Mouse (Mus musculus) hindbrain, postnatal 0 days (tissue): ENCODE data around the gene Cds2. TPM values are rescaled to one million over a fixed set of nuclear protein-coding genes. Genes with fewer than 3 reads are reported as not detected.

Experiments used
- ATAC-seq: fragments of 200-750 bp; cut with Nextera tagmentation; 2 replicates; pipeline ENCODE4 v1.8.0; 2017; ENCODE audit warnings: mild to moderate bottlenecking, moderate TSS enrichment, moderate library complexity
- DNase-seq: peaks from one replicate; pipeline ENCODE4 v3.0.0-alpha.2; 2015; ENCODE audit warnings: low spot score
- H3K27ac ChIP-seq: fragments of 300-500 bp; sonication (generic); 2 replicates; pipeline ENCODE4 v1.5.1; 2014; ENCODE audit warnings: mild to moderate bottlenecking
- H3K27me3 ChIP-seq: fragments of 300-500 bp; sonication (generic); 2 replicates; pipeline ENCODE4 v1.6.1; 2014; ENCODE audit warnings: low read length, mixed read lengths; ENCODE audit not compliant: insufficient read depth
- H3K36me3 ChIP-seq: fragments of 300-500 bp; sonication (generic); 2 replicates; pipeline ENCODE4 v1.6.1; 2014; ENCODE audit warnings: low read length, mixed read lengths; ENCODE audit not compliant: insufficient read depth
- H3K4me1 ChIP-seq: fragments of 300-500 bp; sonication (generic); 2 replicates; pipeline ENCODE4 v1.6.1; 2014; ENCODE audit warnings: antibody characterized with exemption, low read length, mixed read lengths; ENCODE audit not compliant: insufficient read depth
- H3K4me2 ChIP-seq: fragments of 300-500 bp; sonication (generic); 2 replicates; pipeline ENCODE4 v1.6.1; 2014; ENCODE audit warnings: low read depth, mild to moderate bottlenecking, low read length, moderate library complexity, mixed read lengths
- H3K4me3 ChIP-seq: fragments of 300-500 bp; sonication (generic); 2 replicates; pipeline ENCODE4 v1.5.1; 2014; ENCODE audit warnings: low read length
- H3K9ac ChIP-seq: fragments of 300-500 bp; sonication (generic); replicated peaks from 2 replicates; pipeline ENCODE4 v1.6.1; 2014; ENCODE audit warnings: mild to moderate bottlenecking, low read length, moderate library complexity, mixed read lengths
- H3K9me3 ChIP-seq: fragments of 300-500 bp; sonication (generic); 2 replicates; pipeline ENCODE4 v1.6.1; 2016; ENCODE audit warnings: low read length, mixed read lengths
- CTCF ChIP-seq: IDR thresholded peaks from 2 replicates; pipeline ENCODE4 v1.5.1; 2016; ENCODE audit warnings: antibody characterized with exemption, control low read depth, low read depth
- WGBS: fragments of 180-500 bp; shearing (Covaris S2); extraction: QIAGEN DNeasy Blood & Tissue Kit; methylation state at CpG from one replicate; pipeline ENCODE4 v1.1.7; 2014; 5-methylcytosine and 5-hydroxymethylcytosine counted together
- polyA plus RNA-seq: library from polyadenylated mRNA; unstranded; fragments of >200 nt; fragmentation: Nextera tagmentation; extraction: Ambion mirVana; gene quantifications from 2 replicates; pipeline ENCODE4 v1.2.1, GENCODE M21; 2015
- total RNA-seq: library from RNA; depleted of rRNA; stranded (reverse); fragments of >200 nt; gene quantifications from 2 replicates; pipeline ENCODE4 v1.2.3, GENCODE M21; 2014; rRNA removed

The Cds2 gene
- total and polyA plus RNA-seq, 2 experiments from 2014 or later: 38.7 to 134 TPM

DNA sequence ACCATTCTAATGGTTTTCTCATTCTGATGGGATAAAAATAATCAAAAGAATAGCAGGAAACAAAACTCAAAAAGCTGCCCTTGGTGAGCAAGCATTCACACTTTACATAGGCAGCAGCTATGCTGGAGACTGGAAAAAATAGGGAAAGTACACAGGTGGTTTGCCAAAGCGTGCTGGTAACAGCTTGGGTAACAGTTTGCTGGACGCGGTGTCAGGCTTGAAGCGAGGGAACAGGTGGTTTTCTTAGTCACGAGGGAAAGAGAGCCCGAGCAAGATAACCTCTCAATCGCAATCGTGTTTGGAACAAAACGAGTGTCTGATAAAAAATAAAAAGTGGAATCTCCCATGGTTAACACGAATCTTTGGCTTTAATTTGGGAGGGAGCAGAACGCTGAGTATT lies 80.9 kb downstream of the Cds2 start:
- H3K4me3 ChIP-seq: no peak overlapping the region
- DNase-seq (no peak), ATAC-seq (no peak)
- H3K27ac ChIP-seq: no peak overlapping the region
- no peaks in the 10 kb centered on the region for H3K36me3 ChIP-seq
- no peak overlapping the region for H3K9ac ChIP-seq
- whole genome bisulfite sequencing: 81% methylated on average over 11 of the region's 11 CpGs
- H3K27me3 ChIP-seq: no peaks in the 10 kb centered on the region
- H3K4me1 ChIP-seq: no peaks in the 10 kb centered on the region
- no peak overlapping the region for H3K4me2 ChIP-seq
- no peaks in the 10 kb centered on the region for H3K9me3 ChIP-seq
- TF ChIP-seq CTCF: no peak

Other genes starting within 250 kb of the Cds2 start
- 39.1 and 39.8 TPM in 2 replicates for gene Rassf2, start 232.9 kb upstream of the Cds2 start, total RNA-seq
- gene Rassf2, start 232.9 kb upstream of the Cds2 start, polyA plus RNA-seq: 18.7 and 19.0 TPM in 2 replicates
- gene Slc23a2, start 118.0 kb upstream of the Cds2 start, total RNA-seq: 62.6 and 83.1 TPM in 2 replicates
- 43.0 and 49.4 TPM in 2 replicates for gene Slc23a2, start 118.0 kb upstream of the Cds2 start, polyA plus RNA-seq
- gene Tmem230, start 15.3 kb upstream of the Cds2 start, total RNA-seq: 39.1 and 44.3 TPM in 2 replicates
- gene Tmem230, start 15.3 kb upstream of the Cds2 start, polyA plus RNA-seq: 43.3 and 43.8 TPM in 2 replicates
- 140 and 174 TPM in 2 replicates for gene Pcna, start 9.8 kb upstream of the Cds2 start, total RNA-seq
- gene Pcna, start 9.8 kb upstream of the Cds2 start, polyA plus RNA-seq: 130 and 131 TPM in 2 replicates
- 8.4 and 11.3 TPM in 2 replicates for gene Prokr2, start 122.3 kb downstream of the Cds2 start, total RNA-seq
- 2.1 and 2.8 TPM in 2 replicates for gene Prokr2, start 122.3 kb downstream of the Cds2 start, polyA plus RNA-seq